Mouse (Mus musculus) myocyte (in vitro differentiated cells): ENCODE measurements around the gene Bcl9.

Source experiments
- MYOG ChIP-seq, 3 experiments: IDR thresholded peaks; one replicate each; pipeline ENCODE4 v1.6.1; 2011; ENCODE audit warnings: control low read depth in 2 of 3, low read depth in 2 of 3, mild to moderate bottlenecking in 2 of 3; ENCODE audit not compliant: insufficient read length in 2 of 3, control insufficient read depth in 1 of 3, insufficient read depth in 1 of 3
- TCF12 ChIP-seq: IDR thresholded peaks from one replicate; pipeline ENCODE4 v1.6.1; 2011; ENCODE audit warnings: mild to moderate bottlenecking, control low read depth; ENCODE audit not compliant: poor library complexity, insufficient read depth, severe bottlenecking

DNA sequence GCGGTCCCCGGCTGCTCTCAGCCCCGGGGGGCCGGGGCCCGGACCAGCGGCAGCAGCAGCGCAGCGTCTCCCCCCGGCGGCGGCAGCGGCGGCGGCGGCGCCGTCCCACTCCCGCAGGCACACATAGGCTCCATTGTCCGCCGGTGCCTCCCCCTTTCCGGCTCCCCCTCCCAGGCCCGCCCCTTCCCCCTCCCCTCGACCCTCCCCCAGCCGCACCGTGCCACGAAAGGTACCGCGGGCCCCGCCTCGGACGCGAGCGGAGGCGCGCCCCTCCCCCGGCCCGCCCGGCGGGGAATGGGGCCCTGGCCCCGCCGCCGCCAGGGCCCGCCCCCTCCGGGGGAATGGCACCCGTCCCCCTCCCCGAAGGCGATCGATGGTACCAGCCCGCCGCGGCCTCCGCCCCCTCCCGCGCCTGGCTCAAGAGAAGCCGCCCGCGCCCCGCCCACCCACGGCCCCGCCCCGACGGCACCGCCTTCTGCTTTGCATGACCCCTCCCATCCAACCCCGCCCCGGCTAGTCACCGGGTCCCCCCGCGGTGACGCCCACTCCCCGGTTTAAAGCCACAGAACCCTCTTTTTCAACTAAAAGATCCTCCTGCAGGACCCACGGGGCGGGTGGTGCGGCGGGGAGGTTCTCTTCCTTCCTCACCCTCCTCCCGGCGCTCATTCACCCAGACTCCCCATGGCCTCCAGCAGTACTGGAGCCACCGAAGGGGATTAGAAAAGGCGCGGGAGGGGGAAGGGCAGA lies 70.3 kb downstream of the Bcl9 start:
- no peak for TF ChIP-seq TCF12
- no peak for TF ChIP-seq MYOG (IDR thresholded peaks at IDR 0.05; ENCODE audit: control insufficient read depth in 1 of 3, insufficient read depth in 1 of 3, insufficient read length in 2 of 3, low read depth in 2 of 3)
